Mouse (Mus musculus) frontal cortex, postnatal 36 days (tissue): ENCODE measurements around the gene Cdc37l1.

ENCODE experiments used
- DNase-seq, 2 experiments: peaks; one replicate each; pipeline ENCODE4 v3.0.0; 2022; ENCODE audit warnings: low spot score in 2 of 2

The Cdc37l1 gene

DNA sequence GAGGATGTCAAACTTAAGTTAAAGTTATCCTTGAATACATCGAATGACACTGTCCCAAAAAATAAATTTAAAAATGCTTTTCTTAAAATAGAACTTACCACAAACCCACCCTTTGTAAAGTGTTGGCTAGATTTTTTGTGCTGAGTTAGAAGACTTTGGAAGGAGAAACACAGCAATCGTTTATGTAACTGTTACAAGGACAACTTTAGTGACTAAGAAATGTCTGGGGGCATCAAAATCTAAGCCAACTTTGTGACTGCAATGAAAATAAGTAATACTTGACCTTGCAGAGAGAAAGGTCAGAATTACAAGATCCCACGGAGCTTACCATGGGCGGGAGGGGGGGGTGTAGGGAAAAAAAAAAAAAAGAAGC is 56.8 kb downstream of the Cdc37l1 start:
- DNase-seq: no peak

DNA sequence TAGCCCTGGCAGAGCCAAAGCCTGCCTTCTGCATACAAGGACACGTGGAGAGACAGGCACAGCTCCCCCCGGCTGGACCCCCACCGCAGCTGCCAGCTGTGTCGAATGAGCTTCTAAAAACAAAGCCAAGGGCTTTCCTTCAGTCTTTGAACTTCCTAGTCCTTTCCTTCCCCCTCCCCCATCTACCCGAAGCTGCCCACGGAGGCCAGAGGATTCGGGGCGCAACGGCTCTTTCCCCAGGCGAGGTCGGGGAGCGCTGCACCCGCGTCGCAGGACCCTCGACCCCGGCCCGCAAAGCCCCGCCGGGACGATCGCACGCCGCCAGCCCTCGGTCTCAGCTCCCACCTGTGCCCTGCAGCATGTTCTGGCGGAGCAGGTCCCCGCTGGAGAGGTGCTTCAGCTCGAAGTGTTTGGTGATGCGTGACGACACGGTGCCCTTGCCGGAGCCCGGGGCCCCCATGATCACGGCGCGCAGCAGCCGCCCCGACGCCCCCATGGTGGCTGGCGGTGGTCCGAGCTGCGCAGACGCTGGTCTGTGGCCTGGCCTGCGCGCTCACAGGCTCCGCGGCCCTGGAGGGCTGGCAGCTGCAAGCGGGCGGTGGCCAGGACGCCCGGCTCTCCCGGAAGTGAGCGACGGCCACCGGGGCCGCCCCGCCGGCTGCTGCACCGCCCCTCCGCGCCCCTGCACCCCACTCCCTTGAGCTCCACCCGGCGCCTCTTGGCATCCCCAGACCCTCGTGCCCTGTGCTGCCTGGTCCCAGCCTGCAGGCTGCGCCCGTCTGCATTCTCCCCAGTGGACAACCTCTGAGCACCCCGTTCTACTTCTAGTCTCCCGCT is 57.4 kb downstream of the Cdc37l1 start, which contains the start of gene Ak3:
Gene Ak3, minus strand, starts transcription at position 628 of the 837 bp plus-strand sequence.
- DNase-seq: peak; percentile 73 to 75

DNA sequence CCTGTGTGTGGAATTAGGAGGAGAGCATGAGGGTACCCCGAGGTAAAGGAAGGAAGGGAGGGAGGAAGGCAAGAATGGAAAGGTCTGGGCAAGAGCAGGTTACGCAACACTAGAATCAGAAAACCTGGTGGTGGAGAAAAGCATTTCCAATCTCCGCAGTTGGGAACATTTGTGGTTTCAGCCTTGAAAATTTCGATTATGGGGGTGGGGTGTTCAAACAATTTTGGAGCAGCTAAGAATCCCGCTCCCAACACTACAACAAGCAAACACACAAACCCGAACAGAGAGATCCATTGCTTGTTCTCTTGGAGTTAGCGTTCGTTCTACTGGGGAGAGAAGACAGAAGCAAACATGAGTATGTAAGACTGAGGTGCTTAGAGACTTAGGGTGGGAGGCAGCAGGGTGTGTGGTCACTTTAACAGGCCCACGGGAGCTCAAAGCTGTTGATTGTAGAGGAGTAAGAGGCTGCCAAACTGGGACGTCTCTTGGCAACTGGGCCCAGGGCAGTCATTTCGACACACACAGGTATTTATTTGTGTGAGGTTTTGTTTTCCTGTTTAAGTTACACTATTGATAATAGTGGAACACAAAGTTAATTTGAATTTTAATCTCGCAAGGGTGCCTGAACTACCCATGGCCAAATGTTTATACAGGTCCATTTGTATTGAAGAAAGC is 59.4 kb downstream of the Cdc37l1 start:
- no peak for DNase-seq

DNA sequence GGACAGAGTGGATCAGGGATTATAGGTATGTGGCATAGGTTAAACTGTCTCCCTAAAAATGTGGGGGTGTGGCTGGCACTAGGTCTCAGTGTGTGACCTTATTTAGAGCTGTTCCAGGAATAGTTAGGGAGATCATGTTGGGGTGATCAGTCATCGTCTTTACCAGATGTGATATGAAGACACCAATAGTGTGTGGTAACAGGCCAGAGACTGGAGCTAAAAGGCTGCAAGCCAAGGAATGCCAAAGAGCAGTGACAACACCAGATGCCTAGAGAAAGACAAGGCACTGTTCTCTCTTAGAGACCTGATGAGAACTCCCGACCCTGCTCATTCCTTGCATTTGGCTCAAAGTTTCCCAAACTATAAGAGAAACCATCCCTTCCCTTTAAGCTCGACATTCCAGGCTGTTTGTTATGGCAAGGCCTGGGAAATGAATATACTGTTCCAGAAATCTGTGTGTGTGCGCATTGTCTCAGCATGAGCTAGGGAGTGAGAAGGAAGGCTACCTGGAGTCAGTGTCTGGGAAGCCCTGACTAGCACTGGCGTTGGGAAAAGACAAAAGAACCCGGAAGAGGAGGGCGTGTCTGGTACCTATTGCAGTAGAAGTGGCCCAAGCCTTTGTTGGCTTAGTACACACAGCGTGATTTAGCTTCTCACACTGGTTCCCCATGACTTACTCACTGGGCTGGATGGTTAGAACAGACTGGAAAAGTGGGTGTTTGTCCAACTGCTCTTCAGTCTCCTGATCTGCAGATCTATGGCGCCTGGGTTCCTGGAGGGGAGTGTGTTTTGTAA is 60.2 kb downstream of the Cdc37l1 start:
- no peak for DNase-seq

DNA sequence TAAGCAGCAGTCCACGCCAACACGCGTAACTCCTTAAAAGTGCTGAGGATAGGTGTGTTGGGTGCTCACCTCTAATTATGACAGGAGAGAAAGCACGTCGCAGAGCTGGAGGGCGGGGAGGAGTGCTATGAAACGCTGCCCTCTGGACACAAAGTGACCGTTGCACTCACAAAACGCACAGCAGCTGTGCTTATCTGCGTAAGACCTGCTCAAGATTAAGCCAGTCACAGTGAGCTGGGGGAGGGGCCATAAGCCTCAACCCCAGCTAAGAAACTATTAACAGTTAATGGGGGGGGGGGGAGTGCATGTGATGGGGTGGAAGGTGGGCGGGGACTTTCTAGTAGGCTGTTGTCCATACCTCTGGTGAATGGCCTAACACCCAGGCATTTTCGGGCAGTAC is 62.6 kb downstream of the Cdc37l1 start:
- no peak for DNase-seq

DNA sequence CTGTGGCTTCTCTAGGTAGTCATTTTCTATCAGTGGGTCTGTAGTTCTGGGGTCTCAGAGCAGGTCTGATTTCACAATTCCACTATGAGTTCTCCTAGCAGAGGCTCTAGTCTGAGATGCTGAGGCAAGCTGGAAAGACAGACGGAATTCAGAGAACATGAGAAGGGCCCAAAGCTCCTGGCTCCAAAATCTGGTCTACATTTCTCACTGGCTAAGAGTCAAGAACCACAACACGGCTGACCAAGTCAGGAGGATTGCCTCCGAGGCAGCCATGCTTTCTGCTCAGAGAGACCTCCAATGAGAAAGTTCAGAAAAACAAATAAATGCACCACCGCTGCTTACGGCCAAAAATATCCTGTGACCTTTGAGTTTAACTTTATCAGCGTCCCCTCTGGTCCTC is 64.4 kb downstream of the Cdc37l1 start:
- DNase-seq: no peak

DNA sequence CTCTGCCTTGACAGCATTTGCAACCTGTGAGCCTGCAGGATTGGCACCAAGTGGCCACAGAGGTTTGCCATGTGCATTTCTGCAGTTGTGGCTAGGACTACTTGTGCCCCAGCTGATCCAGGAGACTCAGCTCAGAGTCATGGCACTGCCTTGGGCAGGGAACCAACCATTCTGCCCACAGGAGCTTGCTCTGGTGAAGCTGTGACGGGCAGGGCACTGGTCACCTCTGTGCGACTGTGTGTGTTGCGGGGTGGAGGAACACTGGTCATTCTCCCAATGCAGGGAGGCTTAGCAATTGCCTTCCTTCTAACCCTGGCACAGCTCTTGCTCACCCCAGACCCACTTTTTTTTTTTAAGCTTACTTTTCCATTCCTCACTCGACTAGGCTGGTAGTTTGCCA is 65.3 kb downstream of the Cdc37l1 start:
- DNase-seq: no peak

DNA sequence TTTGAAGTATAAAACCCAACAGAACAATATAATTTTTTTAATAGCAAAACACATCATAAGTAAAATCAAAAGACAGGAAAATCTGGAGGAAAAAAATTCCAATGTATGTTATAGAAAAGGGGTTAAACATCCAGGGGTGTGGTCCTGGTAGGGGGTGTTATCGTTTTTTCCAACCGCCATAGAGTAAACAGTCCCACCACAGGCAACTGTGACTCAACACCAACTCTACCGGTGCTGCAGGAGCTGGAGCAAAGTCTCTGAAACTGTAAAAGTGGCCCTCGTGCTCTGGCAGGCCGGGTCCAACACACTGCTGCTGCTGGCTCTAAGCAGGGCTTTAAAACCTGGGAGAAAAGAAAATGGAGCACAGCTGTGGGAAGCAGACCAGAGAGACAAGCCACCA is 68.6 kb downstream of the Cdc37l1 start:
- DNase-seq: no peak

DNA sequence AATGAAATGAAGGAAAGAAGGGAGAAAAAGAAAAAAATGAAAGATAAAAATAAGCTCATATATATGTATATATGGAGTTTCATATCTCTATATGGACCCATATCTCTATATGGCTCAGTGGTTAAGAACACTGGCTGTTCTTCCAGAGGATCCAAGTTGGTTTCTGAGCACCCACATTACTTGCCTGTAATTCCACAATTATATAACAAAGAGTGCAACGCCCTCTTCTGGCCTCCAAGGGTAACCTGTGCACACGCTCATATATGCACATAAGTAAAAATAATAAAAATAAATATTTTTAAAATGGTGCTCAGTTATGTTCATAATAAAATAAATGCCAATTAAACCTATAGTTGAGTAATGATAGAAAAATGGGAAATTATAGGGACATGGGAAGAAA is 69.5 kb downstream of the Cdc37l1 start:
- DNase-seq: no peak

DNA sequence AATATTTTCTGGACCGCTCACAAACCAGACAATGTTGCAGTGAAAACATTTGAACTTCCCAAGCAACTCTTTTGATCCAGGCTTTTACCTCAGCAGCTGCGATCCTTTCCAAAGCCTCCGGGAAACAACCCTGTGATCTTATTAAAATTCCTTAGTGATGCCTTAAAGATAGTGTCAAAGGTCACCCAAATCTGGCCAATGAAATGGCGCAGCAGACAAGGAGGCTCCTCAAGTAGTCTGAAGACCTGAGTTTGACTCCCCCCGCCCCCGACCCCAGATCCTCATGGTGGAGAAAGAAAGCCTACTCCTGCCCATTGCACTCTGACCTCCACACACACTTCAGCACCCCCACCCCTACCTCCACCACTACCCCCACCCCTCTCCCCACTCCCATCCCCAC is 70.1 kb downstream of the Cdc37l1 start:
- DNase-seq: no peak

DNA sequence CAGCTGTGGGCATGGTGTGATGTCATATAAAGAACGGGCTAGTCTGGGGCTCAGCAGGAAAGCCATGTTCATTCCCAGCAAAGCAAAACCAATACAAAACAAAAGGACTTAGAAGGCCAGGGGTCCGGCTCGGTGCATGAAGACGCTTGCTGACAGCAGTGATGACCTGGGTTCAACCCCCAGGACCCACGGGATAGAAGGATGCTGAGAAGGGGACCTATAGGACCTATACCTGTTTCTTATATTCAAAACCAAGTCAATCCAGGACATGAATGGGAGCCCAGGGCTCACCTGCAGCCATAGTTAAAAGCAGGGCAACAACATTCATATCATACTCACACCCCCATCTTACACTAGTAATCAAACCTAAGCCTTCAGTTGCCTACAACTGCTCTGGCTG is 72.9 kb downstream of the Cdc37l1 start:
- no peak for DNase-seq

DNA sequence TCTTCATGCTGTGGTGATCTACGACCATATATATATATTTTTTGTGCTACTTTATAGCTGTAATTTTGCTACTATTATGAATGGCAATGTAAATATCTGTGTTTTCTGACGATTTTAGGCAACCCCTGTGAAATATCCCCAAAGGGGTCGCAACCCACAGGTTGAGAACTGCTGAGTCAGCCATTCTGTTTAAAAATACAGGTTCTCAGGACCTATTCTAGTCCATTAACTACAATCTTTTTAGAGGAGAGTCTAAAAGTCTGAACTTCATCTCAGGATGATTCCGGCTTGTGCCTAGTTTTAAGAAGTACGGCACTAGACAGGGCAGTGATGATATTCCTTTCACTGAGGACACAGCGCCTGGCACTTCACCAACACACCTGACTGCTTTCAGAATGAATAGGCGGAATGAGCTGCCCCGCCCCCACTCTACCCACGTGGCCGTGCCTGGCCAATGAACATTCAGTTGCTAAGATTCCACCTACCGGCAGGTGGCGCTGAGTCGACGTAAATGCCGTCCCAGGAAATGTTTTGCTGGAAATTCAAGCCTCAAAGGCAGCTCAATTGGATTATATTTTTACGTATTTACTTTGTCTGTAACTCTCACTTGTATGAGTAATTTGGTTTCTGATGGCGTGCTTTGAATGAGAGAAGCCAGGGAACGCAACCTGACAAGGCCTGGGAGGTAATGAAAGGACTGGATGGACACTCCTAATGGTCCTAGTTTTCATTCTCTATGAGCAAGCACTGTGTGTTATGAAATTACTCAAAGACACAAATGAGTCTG is 73.6 kb downstream of the Cdc37l1 start:
- DNase-seq: peak; percentile 86 to 92

DNA sequence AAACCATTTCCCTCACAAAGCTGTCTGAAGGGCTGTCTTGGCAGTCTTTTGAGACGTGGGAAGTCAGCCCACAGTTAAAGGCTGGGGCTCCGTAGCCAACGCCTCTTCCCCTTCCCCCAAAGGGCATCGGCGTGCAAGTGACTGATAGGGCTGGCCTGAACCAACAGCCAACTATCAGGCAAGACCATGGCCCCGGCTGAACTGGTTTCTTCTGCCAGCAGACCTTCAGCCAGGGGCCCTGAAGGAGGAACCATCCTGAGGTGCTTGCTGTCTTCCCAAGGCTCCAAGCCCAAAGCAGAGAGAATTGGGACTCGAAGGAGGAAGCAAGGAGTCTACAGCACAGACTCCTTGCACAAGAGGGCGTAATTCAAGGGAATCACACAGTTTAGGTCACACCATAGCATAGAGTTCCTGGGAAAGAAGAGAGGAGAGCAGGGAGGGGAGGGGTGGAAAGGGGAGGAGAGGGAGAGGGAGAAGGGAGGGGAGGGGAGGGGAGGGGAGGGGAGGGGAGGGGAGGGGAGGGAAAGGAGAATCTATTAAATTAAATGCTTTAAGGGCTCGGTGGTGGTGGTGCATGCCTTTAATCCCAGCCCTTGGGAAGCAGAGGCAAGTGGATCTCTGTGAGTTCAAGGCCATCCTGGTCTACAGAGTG is 74.4 kb downstream of the Cdc37l1 start:
- DNase-seq: no peak

DNA sequence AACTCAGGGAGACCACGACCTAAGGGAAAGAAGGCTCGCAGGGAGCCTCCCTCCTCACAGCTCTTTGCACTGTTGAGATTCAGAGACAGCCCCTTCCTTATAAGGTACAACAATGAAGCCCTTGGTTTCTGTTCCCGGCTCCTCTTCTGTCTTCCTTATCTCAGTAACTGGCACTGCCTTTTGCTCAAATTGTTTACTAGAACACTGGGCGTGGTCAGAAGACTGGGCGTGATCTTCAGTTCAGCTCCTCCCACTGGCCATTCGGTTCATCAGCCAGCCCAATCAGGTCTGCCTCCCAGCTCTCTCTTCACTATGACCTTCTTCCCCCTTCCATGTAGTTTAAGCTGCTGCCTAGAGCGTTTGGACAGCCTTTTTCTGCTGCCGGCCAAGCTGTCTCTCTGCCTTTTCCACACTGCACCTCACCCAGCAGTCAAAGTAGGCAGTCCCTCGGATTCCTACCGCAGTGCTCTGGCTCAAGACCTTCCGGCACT is 76.9 kb downstream of the Cdc37l1 start:
- peak in 1 of 2 experiments; percentile 24 for DNase-seq

DNA sequence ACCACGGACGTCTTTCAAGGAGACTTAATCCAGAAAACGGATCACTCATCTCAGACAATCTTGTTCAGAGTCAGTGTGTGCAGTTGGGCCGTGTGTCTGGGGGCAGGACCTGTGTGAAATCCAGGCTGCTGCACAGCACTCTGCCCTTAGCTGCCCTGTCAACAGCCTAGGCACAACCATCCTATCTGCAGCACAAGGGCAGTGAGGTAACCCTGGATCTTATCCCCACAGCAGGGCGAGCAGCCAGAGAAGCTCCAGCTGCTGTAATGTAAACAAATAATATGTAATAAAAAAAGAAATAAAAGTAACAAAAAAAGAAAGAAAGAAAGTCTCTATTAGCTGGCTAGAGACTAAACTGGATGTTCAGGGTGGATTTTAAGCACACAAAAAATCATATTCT is 79.0 kb downstream of the Cdc37l1 start:
- DNase-seq: no peak

DNA sequence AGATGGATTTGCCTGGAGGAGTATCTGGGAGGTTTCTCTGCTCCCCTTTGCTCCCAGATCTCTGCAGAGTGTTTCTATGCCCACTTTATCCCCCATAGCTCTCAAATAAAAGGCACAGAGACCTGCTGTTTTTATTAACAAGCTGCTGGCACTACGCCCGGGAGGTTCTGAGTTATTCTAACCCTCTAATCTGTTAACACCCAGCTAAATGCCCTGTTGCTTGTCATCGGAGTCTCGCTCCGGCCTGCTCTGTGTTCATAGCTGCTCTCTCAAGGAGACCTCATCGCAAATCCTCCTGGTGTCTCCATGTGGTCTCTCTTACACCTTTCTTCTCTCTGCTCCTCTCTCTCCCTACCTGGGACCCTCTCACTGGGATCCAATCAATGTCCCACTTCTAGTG is 84.7 kb downstream of the Cdc37l1 start:
- no peak for DNase-seq
